Mouse (Mus musculus): ENCODE measurements around the gene Fbxo39.

Gene Fbxo39

DNA sequence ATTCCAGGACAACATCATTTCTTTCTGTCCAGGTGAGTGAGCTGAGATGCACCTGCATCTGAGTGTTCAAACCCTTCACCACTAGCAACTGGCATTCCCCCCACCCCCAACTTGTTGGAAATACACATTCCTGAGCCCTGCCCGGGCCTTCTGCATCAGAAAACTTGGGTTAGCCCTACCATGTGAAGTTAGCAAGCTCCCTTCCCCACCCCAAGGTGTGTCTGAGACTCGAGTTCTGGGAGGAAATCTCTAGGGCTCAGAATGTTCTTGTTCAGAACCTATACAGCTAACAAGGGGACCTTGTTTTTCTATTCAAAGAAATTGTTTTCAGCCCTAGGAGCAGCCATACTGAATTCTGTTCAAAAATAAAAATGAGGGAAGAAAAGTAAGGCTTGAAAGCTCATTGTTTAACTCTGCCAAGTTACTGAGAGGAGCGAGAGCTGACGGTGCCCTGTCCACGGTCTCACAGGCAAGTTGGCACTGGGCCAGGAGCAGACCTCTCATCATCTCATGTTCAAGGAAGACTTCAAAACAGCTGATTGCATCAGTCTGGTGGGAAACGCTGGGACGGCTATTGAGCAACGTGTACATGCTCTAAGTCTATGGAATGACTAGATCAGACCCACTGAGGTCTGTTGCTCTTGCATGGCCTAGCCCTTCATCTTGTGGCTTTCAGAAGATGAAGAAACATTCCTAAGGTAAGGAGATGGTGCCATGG is 49.4 kb downstream of the Fbxo39 start:
- no peak for DNase-seq (ENCODE audit: extremely low spot score, low spot score)

DNA sequence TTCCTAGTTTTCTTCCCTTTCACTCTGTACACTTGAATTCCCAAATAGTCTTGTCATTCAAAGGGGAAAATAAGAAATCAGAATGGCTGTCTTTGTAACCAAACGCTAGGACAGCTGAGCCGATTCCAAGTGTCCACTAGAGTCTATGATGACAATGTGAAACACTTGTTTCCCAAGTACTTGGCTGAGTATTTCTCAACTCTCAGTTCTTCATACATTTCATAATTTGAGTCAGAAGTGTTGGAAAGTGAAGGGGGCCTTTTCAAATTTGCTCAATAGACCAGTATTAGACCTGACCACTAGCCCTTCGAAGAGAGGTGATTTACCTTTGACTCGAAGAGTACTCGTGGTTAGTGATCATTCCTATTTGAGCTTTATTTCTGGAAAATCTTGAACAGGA is 50.3 kb downstream of the Fbxo39 start:
- DNase-seq (ENCODE audit: extremely low spot score, low spot score): no peak

DNA sequence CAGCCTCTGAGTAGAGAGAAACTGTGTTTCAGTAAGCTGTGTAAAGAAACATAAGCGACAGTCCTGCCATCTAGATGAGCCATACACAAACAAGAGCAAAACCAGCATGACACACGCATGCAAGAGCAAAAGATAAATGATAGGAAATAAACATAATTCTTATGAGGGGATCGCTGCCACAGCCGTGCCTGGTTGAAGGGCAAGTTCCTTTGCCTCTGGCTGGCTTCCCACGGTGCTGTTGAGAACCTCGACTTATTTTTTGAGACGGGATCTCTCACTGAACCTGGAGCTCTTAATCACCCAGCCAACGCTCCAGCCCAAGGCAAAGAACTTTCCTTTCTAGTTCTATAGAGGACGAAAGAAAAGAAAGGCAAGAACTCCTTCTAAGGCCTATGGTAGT is 51.9 kb downstream of the Fbxo39 start:
- DNase-seq (ENCODE audit: extremely low spot score, low spot score): no peak

DNA sequence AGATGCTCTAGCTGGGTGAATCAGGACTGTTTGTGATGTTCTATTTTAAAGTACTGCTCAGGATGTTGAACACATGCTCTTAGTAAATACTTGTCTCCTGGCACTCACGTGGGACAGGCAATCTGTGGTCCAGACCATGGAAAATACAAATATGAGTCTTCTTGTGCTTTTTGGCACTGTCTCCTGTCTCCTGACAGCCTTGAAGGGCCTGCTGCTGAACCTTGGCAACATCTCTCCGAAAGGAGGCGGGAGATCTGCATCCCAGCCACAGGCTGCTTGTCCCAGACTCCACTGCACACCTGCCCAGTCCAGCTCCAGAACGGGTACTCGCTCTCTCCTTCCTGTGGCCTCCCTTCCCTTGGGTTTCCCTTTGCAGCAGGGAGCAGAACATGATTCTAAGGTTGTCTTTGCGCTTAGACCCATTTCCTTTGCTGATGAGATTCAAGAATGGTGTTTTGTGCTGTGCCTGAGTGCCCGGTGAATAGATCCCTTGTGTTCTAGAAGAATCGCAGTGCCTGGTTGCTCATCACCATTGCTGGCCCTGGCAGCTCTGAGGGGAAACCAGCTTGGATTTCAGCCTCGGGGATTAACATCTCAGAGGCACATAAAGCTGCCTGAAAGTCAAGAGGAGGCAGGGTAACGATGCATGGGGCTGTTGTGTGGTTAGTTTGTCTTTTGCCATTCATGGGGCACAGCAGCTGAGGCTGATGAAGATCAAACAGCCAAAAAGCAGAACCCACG is 53.9 kb downstream of the Fbxo39 start:
- DNase-seq (ENCODE audit: extremely low spot score, low spot score): no peak

Measured in neural tube, embryonic 10.5 days (tissue).